Mouse (Mus musculus) hindlimb bud, embryonic 11.5 days (tissue): ENCODE measurements around the gene Gm13694.
"Not testable (repeated sequence)": the region's sequence is repeated elsewhere in the genome, so short reads cannot be mapped to it uniquely, and the experiment has no call there.

Experiments
- DNase-seq: peaks from one replicate; pipeline ENCODE4 v3.0.0-alpha.2; 2012; ENCODE audit warnings: low read depth, low spot score; ENCODE audit errors: extremely low spot score

Gm13694 gene

DNA sequence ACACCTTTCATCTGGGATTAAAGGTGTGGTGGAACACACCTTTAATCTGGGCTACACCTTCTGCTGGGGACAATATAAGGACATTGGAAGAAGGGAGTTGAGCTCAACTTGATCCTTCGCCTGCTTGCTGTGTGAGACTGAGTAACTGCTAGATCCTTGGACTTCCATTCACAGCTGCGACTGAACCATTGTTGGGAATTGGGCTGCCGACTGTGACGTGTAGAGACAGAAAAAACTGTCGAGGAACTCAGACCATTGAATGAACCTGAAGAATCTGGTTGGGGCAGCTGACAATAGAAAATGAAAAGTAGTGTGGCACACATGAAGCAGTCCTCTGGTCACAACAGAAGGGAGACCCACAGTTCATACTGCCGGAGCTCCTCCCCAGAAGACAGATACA, at the start of gene Gm13694:
Gm13694 (plus strand) TSS at position 301 of the 400 bp plus-strand sequence.
- DNase-seq: not testable (repeated sequence)

GRCm38 (mm10) chr2:83929478-83930088, 49.1 kb upstream of the Gm13694 start:
- DNase-seq: no peak

GRCm38 (mm10) chr2:83940931-83941361, 37.8 kb upstream of the Gm13694 start, which contains the start of gene Zswim2:
TSS of gene Zswim2 (minus strand) at chr2:83941228.
- no peak for DNase-seq

DNA sequence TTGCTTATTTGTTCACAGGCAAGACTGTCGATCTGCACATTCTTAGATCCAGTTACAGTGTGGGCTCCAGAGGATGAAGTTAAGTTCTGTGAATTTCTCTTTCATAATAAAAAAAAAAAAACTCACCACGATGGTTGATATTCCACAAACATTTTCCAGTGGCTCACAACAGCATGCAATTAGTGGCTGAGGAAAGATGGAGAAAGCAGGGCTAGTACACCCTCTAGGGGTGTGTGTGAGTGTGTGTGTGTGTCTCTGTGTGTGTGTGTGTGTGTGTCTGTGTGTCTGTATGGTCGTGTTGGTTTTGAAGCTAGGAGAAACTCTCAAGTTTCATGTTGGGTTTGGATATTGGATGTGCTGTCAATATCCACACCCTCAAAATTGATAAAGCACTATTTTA, 37.4 kb upstream of the Gm13694 start:
- DNase-seq: no peak

GRCm38 (mm10) chr2:83941792-83942191, 36.9 kb upstream of the Gm13694 start:
- DNase-seq: no peak

DNA sequence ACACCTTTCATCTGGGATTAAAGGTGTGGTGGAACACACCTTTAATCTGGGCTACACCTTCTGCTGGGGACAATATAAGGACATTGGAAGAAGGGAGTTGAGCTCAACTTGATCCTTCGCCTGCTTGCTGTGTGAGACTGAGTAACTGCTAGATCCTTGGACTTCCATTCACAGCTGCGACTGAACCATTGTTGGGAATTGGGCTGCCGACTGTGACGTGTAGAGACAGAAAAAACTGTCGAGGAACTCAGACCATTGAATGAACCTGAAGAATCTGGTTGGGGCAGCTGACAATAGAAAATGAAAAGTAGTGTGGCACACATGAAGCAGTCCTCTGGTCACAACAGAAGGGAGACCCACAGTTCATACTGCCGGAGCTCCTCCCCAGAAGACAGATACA, 23.3 kb upstream of the Gm13694 start, which contains the start of gene Gm13698:
Gm13698 (plus strand) TSS at position 301 of the 400 bp plus-strand sequence.
- DNase-seq: not testable (repeated sequence)

GRCm38 (mm10) chr2:83961203-83961602, 17.5 kb upstream of the Gm13694 start, which contains the start of gene Gm13693:
TSS of gene Gm13693 (plus strand) at chr2:83961503.
- not testable (repeated sequence) for DNase-seq

DNA sequence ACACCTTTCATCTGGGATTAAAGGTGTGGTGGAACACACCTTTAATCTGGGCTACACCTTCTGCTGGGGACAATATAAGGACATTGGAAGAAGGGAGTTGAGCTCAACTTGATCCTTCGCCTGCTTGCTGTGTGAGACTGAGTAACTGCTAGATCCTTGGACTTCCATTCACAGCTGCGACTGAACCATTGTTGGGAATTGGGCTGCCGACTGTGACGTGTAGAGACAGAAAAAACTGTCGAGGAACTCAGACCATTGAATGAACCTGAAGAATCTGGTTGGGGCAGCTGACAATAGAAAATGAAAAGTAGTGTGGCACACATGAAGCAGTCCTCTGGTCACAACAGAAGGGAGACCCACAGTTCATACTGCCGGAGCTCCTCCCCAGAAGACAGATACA, 11.7 kb upstream of the Gm13694 start, which contains the start of gene Gm13695:
Gm13695 (plus strand) TSS at position 301 of the 400 bp plus-strand sequence.
- DNase-seq: not testable (repeated sequence)

DNA sequence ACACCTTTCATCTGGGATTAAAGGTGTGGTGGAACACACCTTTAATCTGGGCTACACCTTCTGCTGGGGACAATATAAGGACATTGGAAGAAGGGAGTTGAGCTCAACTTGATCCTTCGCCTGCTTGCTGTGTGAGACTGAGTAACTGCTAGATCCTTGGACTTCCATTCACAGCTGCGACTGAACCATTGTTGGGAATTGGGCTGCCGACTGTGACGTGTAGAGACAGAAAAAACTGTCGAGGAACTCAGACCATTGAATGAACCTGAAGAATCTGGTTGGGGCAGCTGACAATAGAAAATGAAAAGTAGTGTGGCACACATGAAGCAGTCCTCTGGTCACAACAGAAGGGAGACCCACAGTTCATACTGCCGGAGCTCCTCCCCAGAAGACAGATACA, 5.9 kb upstream of the Gm13694 start, which contains the start of gene Gm13696:
Gm13696 (plus strand) TSS at position 301 of the 400 bp plus-strand sequence.
- not testable (repeated sequence) for DNase-seq

- DNase-seq: not testable (repeated sequence)
Measured at GRCm38 (mm10) chr2:83984443-83984842, 5.7 kb downstream of the Gm13694 start, which contains the start of gene Gm13697. TSS of gene Gm13697 (plus strand) at chr2:83984743.

GRCm38 (mm10) chr2:83990253-83990652, 11.5 kb downstream of the Gm13694 start, which contains the start of gene Gm13691:
TSS of gene Gm13691 (plus strand) at chr2:83990553.
- not testable (repeated sequence) for DNase-seq

GRCm38 (mm10) chr2:83993639-83994255, 15.0 kb downstream of the Gm13694 start:
- DNase-seq: not testable (repeated sequence)

DNA sequence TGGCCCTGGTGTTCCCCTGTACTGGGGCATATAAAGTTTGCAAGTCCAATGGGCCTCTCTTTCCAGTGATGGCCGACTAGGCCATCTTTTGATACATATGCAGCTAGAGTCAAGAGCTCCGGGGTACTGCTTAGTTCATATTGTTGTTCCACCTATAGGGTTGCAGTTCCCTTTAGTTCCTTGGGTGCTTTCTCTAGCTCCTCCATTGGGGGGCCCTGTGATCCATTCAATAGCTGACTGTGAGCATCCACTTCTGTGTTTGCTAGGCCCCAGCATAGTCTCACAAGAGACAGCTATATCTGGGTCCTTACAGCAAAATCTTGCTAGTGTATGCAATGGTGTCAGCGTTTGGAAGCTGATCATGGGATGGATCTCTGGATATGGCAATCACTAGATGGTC, 15.8 kb downstream of the Gm13694 start:
- DNase-seq: not testable (repeated sequence)

DNA sequence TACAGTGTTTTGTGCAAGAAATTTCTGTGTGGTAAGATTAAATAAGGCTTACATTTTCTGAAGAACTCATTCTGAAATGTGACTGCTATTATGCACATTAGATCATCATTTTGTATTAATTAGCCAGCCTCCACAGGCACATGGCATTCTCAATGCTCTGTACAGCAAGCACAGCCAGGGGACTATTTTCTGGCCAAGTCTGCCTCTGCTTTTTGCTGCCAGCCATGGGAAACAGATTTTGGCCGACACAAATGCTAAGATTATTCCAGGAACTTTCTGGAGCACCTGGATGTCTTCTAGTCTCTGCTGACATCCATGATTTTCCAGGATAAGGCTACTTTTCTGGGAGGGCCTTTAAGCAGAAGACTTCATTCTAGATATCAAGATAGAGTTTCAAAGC, 30.2 kb downstream of the Gm13694 start:
- DNase-seq: no peak

- no peak for DNase-seq
Measured at GRCm38 (mm10) chr2:84009818-84010217, 31.1 kb downstream of the Gm13694 start.

DNA sequence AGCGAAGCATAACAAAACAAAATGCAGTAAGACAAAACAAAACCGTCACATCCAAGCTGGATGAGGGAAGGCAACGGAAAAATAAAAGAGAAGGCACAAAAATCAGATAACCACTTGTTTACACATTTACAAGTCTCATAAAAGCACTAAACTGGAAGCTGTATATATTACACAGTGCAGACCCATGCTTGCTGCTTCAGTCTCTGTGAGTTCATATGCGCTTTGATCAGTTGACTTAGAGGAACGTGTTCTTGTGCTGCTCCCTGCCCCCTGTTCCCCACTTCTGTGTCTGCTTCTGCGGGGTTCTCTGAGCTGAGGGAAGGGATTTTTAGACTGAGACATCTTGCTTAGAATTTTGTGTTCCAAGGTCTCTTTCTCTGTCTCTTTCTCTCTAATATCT, 35.8 kb downstream of the Gm13694 start:
- no peak for DNase-seq

DNA sequence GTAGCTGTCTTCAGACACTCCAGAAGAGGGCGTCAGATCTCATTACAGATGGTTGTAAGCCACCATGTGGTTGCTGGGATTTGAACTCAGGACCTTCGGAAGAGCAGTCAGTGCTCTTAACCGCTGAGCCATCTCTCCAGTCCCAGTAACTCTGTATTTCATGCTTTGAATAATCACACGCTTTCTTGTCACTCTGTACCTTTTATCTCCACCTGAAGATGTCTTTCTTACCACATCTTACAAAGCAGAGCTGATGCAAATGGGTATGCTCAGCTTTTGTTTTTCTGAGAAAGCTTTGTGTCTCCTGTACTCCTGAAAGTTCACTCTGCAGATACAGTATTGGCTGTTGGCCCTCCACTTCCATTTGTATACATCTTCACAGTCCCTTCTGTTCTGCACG, 37.6 kb downstream of the Gm13694 start:
- DNase-seq: not testable (repeated sequence)

GRCm38 (mm10) chr2:84018330-84018729, 39.6 kb downstream of the Gm13694 start:
- DNase-seq: no peak

DNA sequence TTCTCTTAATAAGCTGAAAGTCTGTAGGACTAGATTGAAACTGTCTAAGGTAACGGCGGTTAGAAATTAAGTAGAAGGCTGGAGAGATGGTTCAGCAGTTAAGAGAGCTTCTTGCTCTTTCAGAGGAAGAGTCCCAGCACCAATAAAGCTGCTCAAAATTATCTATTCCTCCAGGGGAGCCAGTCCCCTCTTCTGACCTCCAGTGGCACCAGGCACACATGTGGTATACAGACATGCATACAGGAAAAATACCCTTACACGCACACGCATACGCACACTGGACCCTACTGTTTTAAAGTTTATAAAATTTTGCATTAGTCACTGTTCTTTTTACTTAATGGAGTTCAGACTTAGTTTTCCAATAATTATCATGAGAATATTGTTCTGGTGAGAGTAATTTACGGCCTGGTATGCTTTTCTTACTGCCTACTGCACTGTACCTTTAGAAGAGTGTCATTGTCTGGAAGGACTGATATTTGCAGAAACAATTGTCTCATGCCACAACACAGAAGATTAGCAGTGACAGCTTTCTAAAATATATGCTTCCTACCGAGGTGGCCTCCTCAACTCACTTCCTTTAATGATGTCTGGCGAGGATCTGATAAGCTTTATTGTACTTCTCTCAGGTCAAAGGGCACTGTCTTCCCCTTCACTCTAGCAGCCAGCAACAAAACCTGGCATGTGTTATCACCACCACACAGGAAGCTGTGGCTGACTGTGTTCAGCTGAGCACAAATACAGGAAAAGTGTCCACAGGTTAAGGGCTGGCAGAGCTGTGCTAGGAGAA, 41.0 kb downstream of the Gm13694 start:
- no peak for DNase-seq

DNA sequence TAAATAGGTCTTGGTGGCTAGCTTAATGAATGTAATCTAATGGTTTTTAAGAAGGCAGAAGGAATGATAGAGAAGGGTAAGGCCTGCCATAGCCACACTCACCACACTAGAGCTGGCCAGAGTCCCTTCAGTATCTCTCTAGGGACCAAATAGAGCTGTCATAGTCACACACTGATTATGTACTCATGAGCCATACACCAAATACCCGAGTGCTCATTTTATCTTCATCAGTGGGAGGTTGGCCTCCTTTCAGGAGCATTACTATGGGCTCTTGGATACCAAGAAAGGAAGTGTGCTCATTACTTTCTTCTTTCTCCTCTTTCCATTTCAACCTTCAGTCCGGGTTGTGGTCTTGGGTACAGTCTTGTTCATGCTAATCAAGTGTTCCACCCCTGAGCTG, 43.2 kb downstream of the Gm13694 start:
- DNase-seq: no peak

DNA sequence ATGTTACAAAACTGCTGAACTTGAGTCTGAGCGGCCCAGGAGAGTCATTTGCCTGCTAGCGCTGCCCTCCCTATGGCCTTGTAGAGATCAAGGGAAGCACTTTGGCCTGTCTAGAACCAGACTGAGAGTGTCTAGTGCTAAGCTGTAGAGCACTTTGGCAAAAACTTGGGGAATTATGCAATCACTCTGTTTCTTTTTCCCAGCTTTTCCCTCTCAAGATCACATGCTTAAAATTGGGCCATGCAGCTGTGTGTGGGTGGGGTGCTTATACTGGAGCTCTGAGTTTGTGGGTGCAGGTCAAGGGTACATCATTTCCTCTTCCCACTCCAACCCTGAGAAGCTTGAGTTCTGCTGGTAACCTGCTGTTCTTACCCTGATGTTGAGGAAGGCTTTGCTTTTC, 44.2 kb downstream of the Gm13694 start:
- no peak for DNase-seq
